Mouse (Mus musculus): ENCODE data around the gene Canx.

The Canx gene

GRCm38 (mm10) chr11:50277706-50278105 is 47.8 kb downstream of the Canx start:
- intact Hi-C loops (cut with DNase I), result no loop called here

GRCm38 (mm10) chr11:50277025-50277424 is 48.4 kb downstream of the Canx start:
- intact Hi-C loops (cut with DNase I), result no loop called here

- intact Hi-C loops (cut with DNase I), result no loop called here
Measured at GRCm38 (mm10) chr11:50275568-50276151, 49.8 kb downstream of the Canx start.

GRCm38 (mm10) chr11:50275077-50275476 is 50.4 kb downstream of the Canx start:
- intact Hi-C loops (cut with DNase I), result no loop called here

DNA sequence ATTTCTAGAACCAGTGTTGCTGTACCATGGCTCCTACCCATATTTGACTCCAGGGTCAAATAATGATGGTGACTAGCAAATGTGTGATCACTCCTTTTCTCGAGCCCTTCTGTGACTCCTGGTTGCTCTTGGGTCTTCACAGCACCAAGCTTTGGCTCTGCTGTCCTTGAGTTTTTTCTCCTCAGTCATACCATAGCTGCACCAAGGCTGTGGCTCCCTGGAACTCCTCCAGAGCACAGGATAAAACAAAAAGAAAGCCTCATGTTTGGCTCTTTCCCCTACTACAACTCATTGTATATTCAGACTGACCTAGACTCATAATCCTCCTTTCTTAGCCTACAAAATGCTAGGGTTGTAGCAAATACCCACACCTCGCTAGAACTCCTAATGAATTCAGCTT is 52.7 kb downstream of the Canx start:
- intact Hi-C loops (cut with DNase I), result no loop called here

DNA sequence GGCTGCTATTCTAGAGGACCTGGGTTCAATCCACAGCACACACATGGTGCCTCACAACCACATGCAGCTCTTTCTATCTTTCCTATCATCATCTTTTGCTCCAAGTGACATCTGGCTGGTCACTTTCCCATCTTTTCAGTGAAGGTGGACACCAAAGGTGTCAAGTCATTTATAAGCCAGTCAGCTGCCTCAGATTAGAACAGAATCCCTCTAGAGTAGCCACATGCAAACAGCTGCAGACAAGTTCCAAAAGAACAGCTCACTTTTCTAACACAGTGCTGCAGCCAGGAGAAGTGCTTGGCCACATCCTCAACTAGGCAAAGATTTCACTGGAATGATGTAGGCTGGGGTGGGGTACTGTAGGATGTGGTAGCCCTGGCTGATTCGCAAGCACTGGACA is 55.6 kb downstream of the Canx start:
- intact Hi-C loops (cut with DNase I), result loop anchor here (5.0 kb wide), 1 partner anchor 92 kb away; no protein-coding TSS in a partner anchor

- intact Hi-C loops (cut with DNase I), result loop anchor here (5.0 kb wide), 1 partner anchor 93 kb away; no protein-coding TSS in a partner anchor
Measured at GRCm38 (mm10) chr11:50269163-50269562, 56.3 kb downstream of the Canx start.

- intact Hi-C loops (cut with DNase I), result loop anchor here (5.0 kb wide), 1 partner anchor 95 kb away; no protein-coding TSS in a partner anchor
Measured at GRCm38 (mm10) chr11:50266997-50267396, 58.5 kb downstream of the Canx start.

DNA sequence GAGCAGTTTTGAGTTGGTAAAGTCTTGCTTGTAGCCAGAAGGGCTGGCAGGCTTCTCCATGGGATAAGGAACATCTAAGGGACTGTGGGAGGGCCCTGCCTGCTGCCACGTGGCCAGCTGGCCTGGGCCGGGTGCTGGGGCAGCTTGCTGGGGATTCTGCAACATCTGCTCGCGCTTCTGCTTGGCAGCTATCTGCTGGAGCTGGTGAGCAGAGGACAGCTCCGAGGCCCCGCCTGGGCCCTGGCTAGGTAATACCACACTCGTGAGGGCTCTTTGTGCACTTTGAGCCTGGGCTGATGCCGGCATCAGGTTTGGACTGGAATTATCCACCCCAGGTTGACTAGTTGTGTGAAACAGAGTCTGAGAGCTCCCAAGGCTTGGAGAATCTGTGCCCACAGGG is 59.5 kb downstream of the Canx start:
- intact Hi-C loops (cut with DNase I), result loop anchor here (5.0 kb wide), 1 partner anchor 96 kb away; no protein-coding TSS in a partner anchor

GRCm38 (mm10) chr11:50263198-50263597 is 62.3 kb downstream of the Canx start:
- intact Hi-C loops (cut with DNase I), result no loop called here

DNA sequence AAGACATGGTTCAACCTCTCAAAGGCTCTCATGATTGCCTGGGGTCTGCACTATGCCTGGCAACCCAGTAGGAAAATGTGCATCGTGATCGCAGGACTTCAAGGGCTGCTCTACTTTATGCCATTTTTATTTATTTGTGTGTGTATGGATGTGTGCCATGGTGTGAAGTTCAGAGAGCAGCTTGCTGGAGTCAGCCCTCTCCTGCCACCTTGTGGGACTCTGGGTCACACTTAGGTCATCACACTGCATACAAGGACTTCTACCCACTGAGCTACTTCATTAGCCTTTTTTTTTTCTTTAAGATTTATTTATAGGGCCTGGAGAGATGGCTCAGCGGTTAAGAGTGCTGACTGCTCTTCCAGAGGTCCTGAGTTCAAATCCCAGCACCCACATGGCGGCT is 63.5 kb downstream of the Canx start:
- intact Hi-C loops (cut with DNase I), result no loop called here

GRCm38 (mm10) chr11:50258310-50258709 is 67.2 kb downstream of the Canx start:
- intact Hi-C loops (cut with DNase I), result no loop called here

- intact Hi-C loops (cut with DNase I), result no loop called here
Measured at GRCm38 (mm10) chr11:50256615-50257014, 68.9 kb downstream of the Canx start.

DNA sequence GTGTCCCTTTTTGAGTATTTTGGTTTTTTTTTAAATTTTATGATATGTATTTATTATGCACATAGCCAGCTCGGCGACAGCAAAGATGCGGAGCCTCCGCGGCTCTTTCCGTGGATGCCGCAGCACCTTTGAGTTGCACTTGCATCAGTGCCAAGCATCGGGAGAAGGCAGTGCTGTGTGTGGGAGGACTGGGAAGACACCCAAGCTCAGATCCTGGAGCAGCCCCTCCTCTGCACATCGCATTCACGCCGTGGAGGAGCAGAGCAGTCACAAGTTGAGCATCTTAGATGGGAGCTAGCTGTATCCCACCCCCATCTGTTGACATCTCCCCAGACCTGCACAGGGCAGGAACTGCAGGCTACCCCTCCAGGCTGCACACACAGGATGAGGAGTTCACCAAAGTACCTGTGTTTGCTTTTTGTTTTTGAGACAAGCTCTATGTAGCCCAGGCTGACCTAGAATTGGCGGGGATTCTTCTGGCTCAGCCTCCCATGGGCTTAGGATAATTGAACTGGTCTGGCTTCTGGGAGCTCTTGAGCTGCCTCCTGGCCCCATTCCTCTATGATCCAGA is 71.4 kb downstream of the Canx start:
- intact Hi-C loops (cut with DNase I), result no loop called here

GRCm38 (mm10) chr11:50253393-50253792 is 72.1 kb downstream of the Canx start:
- intact Hi-C loops (cut with DNase I), result no loop called here

- intact Hi-C loops (cut with DNase I), result no loop called here
Measured at GRCm38 (mm10) chr11:50252684-50253265, 72.7 kb downstream of the Canx start.

DNA sequence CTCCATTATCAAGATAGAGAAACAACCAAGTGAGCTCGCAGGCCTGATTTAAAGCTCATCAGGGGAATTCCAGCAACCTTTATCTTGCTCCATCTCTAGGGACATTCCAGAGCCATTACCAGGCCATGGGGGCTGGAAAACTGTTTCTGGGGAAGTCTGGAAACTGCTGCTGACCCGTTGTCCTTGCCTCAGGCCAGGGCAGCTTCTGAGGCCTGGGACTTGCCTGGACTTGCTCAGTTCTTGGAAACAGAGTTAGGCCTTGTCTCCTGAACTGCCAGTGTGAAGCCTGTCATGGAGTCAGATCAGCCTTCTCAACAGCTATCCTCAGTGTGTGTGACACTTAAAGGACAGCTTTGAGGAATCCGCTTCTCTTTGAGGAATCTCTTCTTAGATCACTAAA is 73.3 kb downstream of the Canx start:
- intact Hi-C loops (cut with DNase I), result no loop called here

DNA sequence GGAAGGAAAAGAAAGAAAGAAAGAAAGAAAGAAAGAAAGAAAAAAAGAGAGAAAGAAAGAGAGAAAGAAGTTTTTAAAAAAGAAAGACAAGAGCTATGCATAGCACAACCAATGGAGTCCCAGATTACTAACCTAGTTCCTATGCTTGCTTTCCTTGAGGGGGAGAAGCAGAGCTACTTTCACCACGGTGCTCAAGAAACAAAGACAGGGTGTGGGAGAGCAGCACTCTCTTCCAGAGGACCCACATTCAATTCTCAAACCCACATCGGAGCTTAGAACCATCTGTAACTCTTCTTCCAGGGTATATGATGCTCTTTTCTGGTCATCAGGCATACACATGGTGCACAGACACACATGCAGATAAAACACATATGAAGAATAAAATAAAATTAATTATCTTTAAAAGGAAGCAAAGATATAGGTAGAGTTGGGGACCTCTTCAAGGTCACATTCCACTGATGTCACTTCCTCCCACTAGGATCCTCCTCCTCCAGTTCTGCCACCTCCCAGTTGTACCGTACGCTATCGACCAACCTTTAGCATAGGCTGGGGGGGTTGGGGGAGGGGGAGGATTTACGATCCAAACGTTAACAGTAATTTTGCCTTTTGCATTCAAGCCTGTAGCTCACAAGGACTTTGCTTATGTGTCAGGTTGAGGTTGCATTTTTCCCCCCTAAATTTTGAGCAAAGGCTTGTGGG is 76.9 kb downstream of the Canx start:
- intact Hi-C loops (cut with DNase I), result no loop called here

- intact Hi-C loops (cut with DNase I), result no loop called here
Measured at GRCm38 (mm10) chr11:50245269-50245668, 80.2 kb downstream of the Canx start.

Measured in adrenal gland (tissue).